Mouse (Mus musculus): ENCODE measurements around the gene Htr2a.

- no peak for TF ChIP-seq CTCF (IDR thresholded peaks at IDR 0.05; ENCODE audit: borderline replicate concordance, control insufficient read depth, extremely low read depth, insufficient read depth, low read length, poor library complexity)
- no peak for TF ChIP-seq POLR2A (IDR thresholded peaks at IDR 0.05; ENCODE audit: control insufficient read depth, extremely low read depth, insufficient read depth, low read length, poor library complexity)
Measured at GRCm38 (mm10) chr14:74672137-74673019, 31.7 kb downstream of the Htr2a start.

Data from thymus, adult 2 months (tissue).